Mouse (Mus musculus) intestine, embryonic 14.5 days (tissue): ENCODE measurements around the gene Lrp11. TPM values are rescaled to one million over a fixed set of nuclear protein-coding genes. Genes with fewer than 3 reads are reported as not detected.
A peak's percentile ranks its signal among the peaks of the same experiment; 100 is the strongest.
"Not testable (repeated sequence)": the region's sequence is repeated elsewhere in the genome, so short reads cannot be mapped to it uniquely, and the experiment has no call there.

Source experiments
- ATAC-seq: fragments of 200-750 bp; cut with Nextera tagmentation; replicated peaks from 2 replicates; pipeline ENCODE4 v1.8.0; 2017; ENCODE audit warnings: low read depth, moderate number of reproducible peaks, moderate TSS enrichment, moderate library complexity; ENCODE audit not compliant: low FRiP score, low TSS enrichment
- DNase-seq: peaks from one replicate; pipeline ENCODE4 v3.0.0-alpha.2; 2018; ENCODE audit warnings: low spot score
- H3K27ac ChIP-seq: fragments of 300-500 bp; sonication (generic); 2 replicates; pipeline ENCODE4 v1.5.1; 2014; ENCODE audit warnings: low read depth, mild to moderate bottlenecking, control low read depth
- H3K27me3 ChIP-seq: fragments of 300-500 bp; sonication (generic); replicated peaks from 2 replicates; pipeline ENCODE4 v1.6.1; 2014; ENCODE audit warnings: low read length, control low read depth; ENCODE audit not compliant: control insufficient read depth, insufficient read depth
- H3K36me3 ChIP-seq: fragments of 300-500 bp; sonication (generic); 2 replicates; pipeline ENCODE4 v1.6.1; 2014; ENCODE audit warnings: low read length, control low read depth; ENCODE audit not compliant: control insufficient read depth, insufficient read depth
- H3K4me1 ChIP-seq: fragments of 300-500 bp; sonication (generic); replicated peaks from 2 replicates; pipeline ENCODE4 v1.6.1; 2014; ENCODE audit warnings: low read length, control low read depth, mixed read lengths; ENCODE audit not compliant: control insufficient read depth, insufficient read depth
- H3K4me2 ChIP-seq: fragments of 300-500 bp; sonication (generic); 2 replicates; pipeline ENCODE4 v1.6.1; 2014; ENCODE audit warnings: low read length
- H3K4me3 ChIP-seq: fragments of 300-500 bp; sonication (generic); 2 replicates; pipeline ENCODE4 v1.5.1; 2014; ENCODE audit warnings: low read depth, low read length, control low read depth, mixed read lengths
- H3K9ac ChIP-seq: fragments of 300-500 bp; sonication (generic); 2 replicates; pipeline ENCODE4 v1.6.1; 2014; ENCODE audit warnings: mild to moderate bottlenecking, low read length
- H3K9me3 ChIP-seq: fragments of 300-500 bp; sonication (generic); 2 replicates; pipeline ENCODE4 v1.6.1; 2016; ENCODE audit warnings: low read length, control low read depth; ENCODE audit not compliant: control insufficient read depth
- WGBS: fragments of 180-500 bp; shearing (Covaris S2); extraction: QIAGEN DNeasy Blood & Tissue Kit; methylation state at CpG from one replicate; pipeline ENCODE4 v1.1.7; 2014; 5-methylcytosine and 5-hydroxymethylcytosine counted together
- polyA plus RNA-seq: library from polyadenylated mRNA; unstranded; fragments of >200 nt; fragmentation: Nextera tagmentation; extraction: Ambion mirVana; gene quantifications from 2 replicates; pipeline ENCODE4 v1.2.1, GENCODE M21; 2014

Gene Lrp11
- polyA plus RNA-seq, 1 experiment from 2014 or later = 7.3 TPM

GRCm38 (mm10) chr10:7594797-7595196 is 5.2 kb downstream of the Lrp11 start:
- Histone ChIP-seq H3K9me3 (no peaks in the 10 kb centered on the region), H3K4me3 (no peak overlapping the region), H3K27ac (no peak overlapping the region), H3K4me1 (peaks cover 8% of the 10 kb centered on the region; the same call in 1 of the 2 replicates), H3K4me2 (no peak overlapping the region), H3K36me3 (no peaks in the 10 kb centered on the region), H3K27me3 (peaks cover 19% of the 10 kb centered on the region), H3K9ac (no peak overlapping the region)
- ATAC-seq (no peak), DNase-seq (no peak)
- 30% methylated on average over 7 of the region's 7 CpGs for WGBS

DNA sequence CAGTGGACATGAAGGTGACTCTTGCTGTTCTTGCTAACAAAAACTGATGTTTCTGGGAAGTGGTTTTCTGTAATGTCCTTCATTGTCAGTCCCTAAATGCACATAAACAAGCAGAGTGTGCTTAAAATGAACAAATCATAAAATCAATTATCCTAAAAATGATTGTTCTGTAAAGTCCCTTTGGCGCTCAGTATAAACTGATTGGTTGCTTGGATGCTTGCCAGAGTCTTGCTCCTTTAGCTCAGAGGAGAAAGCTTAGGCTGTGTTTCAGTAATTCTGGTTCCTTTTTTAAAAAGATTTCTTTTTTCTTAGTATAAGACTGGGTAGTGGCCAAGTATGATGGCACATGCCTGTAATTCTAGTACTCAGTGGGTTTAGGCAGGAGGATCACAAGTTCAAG is 6.7 kb downstream of the Lrp11 start:
- Histone ChIP-seq H3K9ac (no peak overlapping the region), H3K27ac (no peak overlapping the region), H3K4me2 (no peak overlapping the region), H3K4me1 (no peaks in the 10 kb centered on the region), H3K27me3 (peaks cover 9% of the 10 kb centered on the region), H3K36me3 (no peaks in the 10 kb centered on the region), H3K4me3 (no peak overlapping the region), H3K9me3 (no peaks in the 10 kb centered on the region)
- 56% methylated on average over 1 of the region's 1 CpGs for WGBS
- ATAC-seq (no peak), DNase-seq (no peak)

- no peak overlapping the region for H3K4me3 ChIP-seq
- H3K9ac ChIP-seq = no peak overlapping the region
- H3K27ac ChIP-seq = no peak overlapping the region
- no peaks in the 10 kb centered on the region for H3K4me1 ChIP-seq
- WGBS = 89% methylated on average over 7 of the region's 7 CpGs
- H3K27me3 ChIP-seq = no peaks in the 10 kb centered on the region
- no peak for ATAC-seq
- H3K36me3 ChIP-seq = no peaks in the 10 kb centered on the region
- H3K9me3 ChIP-seq = no peaks in the 10 kb centered on the region
- H3K4me2 ChIP-seq = no peak overlapping the region
- no peak for DNase-seq
Observed at GRCm38 (mm10) chr10:7598177-7598576, 8.6 kb downstream of the Lrp11 start.

GRCm38 (mm10) chr10:7600647-7601046 is 11.0 kb downstream of the Lrp11 start:
- WGBS = 15% methylated on average over 6 of the region's 6 CpGs
- Histone ChIP-seq H3K27me3 (no peaks in the 10 kb centered on the region), H3K4me1 (no peaks in the 10 kb centered on the region), H3K27ac (no peak overlapping the region), H3K9me3 (no peaks in the 10 kb centered on the region), H3K4me2 (no peak overlapping the region), H3K9ac (no peak overlapping the region), H3K36me3 (no peaks in the 10 kb centered on the region), H3K4me3 (no peak overlapping the region)
- DNase-seq (peak; percentile 91), ATAC-seq (no peak)

DNA sequence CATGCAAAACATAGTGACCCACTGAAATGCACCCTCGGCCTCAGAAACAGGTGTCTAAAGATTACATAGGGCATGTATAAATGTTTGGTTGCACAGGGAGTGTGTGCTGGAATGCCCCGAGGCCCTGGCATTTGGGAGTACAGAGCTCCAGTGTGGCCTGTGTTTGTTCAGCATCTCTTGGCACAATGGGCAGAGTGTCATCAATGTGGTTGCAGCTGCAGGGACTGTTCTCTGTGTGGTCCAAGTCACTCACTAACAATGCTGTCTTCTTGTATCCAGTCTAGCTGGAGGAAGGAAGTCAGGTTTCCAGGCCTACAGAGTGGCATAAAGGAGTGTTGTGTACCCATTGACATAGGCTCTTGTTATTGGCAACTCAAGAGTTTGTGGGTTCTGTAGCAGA is 15.6 kb downstream of the Lrp11 start:
- DNase-seq (no peak), ATAC-seq (no peak)
- no peak overlapping the region for H3K4me2 ChIP-seq
- H3K4me3 ChIP-seq = no peak overlapping the region
- no peaks in the 10 kb centered on the region for H3K4me1 ChIP-seq
- no peaks in the 10 kb centered on the region for H3K36me3 ChIP-seq
- H3K9ac ChIP-seq = no peak overlapping the region
- H3K27me3 ChIP-seq = no peaks in the 10 kb centered on the region
- WGBS = 67% methylated on average over 2 of the region's 2 CpGs
- no peak overlapping the region for H3K27ac ChIP-seq
- no peaks in the 10 kb centered on the region for H3K9me3 ChIP-seq

- no peak overlapping the region for H3K9ac ChIP-seq
- H3K4me1 ChIP-seq = no peaks in the 10 kb centered on the region
- no peaks in the 10 kb centered on the region for H3K9me3 ChIP-seq
- H3K36me3 ChIP-seq = no peaks in the 10 kb centered on the region
- ATAC-seq (no peak), DNase-seq (no peak)
- no peaks in the 10 kb centered on the region for H3K27me3 ChIP-seq
- H3K4me3 ChIP-seq = no peak overlapping the region
- no peak overlapping the region for H3K27ac ChIP-seq
- H3K4me2 ChIP-seq = no peak overlapping the region
- 81% methylated on average over 2 of the region's 2 CpGs for WGBS
Observed at GRCm38 (mm10) chr10:7606437-7606836, 16.8 kb downstream of the Lrp11 start.

GRCm38 (mm10) chr10:7608611-7609010 is 19.0 kb downstream of the Lrp11 start:
- DNase-seq = no peak
- H3K4me3 ChIP-seq = no peak overlapping the region

DNA sequence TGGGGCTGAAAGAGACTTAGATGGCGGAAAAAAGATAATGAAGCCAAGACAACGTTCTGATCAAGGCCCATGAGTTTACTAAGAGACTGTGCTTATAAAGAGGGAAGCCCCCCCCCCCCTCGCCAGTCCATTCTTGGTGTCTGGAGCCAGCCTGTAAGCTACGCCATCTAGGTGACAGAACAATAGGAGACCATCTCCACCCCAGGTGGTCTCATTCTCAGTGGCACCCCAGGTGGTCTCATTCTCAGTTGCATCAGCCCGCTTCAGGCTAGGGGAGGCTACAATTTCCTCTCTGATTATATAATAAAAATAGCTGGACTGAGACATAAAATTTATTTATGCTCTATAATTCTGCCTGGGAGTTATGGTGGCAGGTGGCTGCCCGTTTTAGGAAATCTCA is 22.0 kb downstream of the Lrp11 start:
- Histone ChIP-seq H3K27ac (no peak overlapping the region), H3K4me1 (no peaks in the 10 kb centered on the region), H3K9me3 (0 out of 2 replicates have a peak, but pooled peaks cover 4% of the 10 kb centered on the region), H3K36me3 (no peaks in the 10 kb centered on the region), H3K4me3 (no peak overlapping the region), H3K4me2 (no peak overlapping the region), H3K9ac (no peak overlapping the region), H3K27me3 (no peaks in the 10 kb centered on the region)
- ATAC-seq (no peak), DNase-seq (no peak)
- WGBS = 66% methylated on average over 6 of the region's 6 CpGs

More at GRCm38 (mm10) chr10:7608611-7609010, 19.0 kb downstream of the Lrp11 start:
- Histone ChIP-seq H3K9me3 (no peaks in the 10 kb centered on the region), H3K4me2 (no peak overlapping the region), H3K27ac (no peak overlapping the region), H3K36me3 (no peaks in the 10 kb centered on the region), H3K9ac (no peak overlapping the region), H3K27me3 (no peaks in the 10 kb centered on the region), H3K4me1 (no peaks in the 10 kb centered on the region)
- no peak for ATAC-seq
- WGBS = 85% methylated on average over 17 of the region's 17 CpGs

- H3K4me2 ChIP-seq, H3K4me3 ChIP-seq, H3K9me3 ChIP-seq, H3K36me3 ChIP-seq, H3K4me1 ChIP-seq, DNase-seq, H3K27me3 ChIP-seq, H3K9ac ChIP-seq, H3K27ac ChIP-seq, ATAC-seq: not testable (repeated sequence)
Observed at GRCm38 (mm10) chr10:7612210-7612609, 22.6 kb downstream of the Lrp11 start.
